Mouse (Mus musculus): ENCODE measurements at regions not wholly inside any gene's neighbourhood (a gene's known extent, or its start where the extent isn't known, plus 50 kb on each side); places are given as distances from the start of the nearest gene placed in this dataset.

GRCm38 (mm10) chr5:126108837-126109236 is 577.3 kb downstream of the Tmem132b start:
- no peaks in the 10 kb centered on the region for H3K27me3 ChIP-seq (replicated peaks)
- TF ChIP-seq POLR2AphosphoS2 (IDR thresholded peaks at IDR 0.05; ENCODE audit: low read depth, low read length) (no peak), TCF12 (IDR thresholded peaks at IDR 0.05; ENCODE audit: low read depth, low read length) (no peak), USF1 (IDR thresholded peaks at IDR 0.05; ENCODE audit: low read depth, low read length) (no peak), EP300 (IDR thresholded peaks at IDR 0.05; ENCODE audit: low read length) (no peak), MYC (IDR thresholded peaks at IDR 0.05; ENCODE audit: low read depth, low read length) (no peak), ZC3H11A (IDR thresholded peaks at IDR 0.05; ENCODE audit: low read depth, low read length) (no peak), JUND (conservative IDR thresholded peaks at IDR 0.05; ENCODE audit: low read depth, low read length) (no peak), SIN3A (IDR thresholded peaks at IDR 0.05; ENCODE audit: low read length) (no peak), MAX (IDR thresholded peaks at IDR 0.05; ENCODE audit: low read length) (no peak), PAX5 (IDR thresholded peaks at IDR 0.05; ENCODE audit: low read length) (no peak), CTCF (conservative IDR thresholded peaks at IDR 0.05 in 1 of 2, IDR thresholded peaks at IDR 0.05 in 1 of 2; ENCODE audit: low read depth in 2 of 2, low read length in 2 of 2) (no peak), CHD2 (IDR thresholded peaks at IDR 0.05; ENCODE audit: low read length) (no peak)

DNA sequence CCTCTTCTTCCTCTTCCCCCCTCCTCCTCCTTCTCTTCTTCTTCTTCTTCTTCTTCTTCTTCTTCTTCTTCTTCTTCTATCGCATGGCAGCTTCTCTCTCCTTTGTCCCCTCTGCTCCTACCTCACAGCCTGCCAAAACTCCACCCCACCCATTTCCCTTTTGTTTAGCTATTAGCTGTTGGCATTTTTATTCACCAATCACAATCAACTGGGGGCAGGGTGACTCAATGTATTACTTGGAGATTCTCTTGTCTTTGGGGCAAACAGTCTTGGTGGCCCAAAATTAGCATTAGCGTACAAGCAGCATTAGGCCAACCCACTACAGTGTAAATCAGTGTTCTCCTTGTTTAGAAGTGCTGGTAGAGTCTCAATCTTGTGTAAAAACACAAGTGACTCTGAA is 585.7 kb downstream of the Tmem132b start:
- Histone ChIP-seq H3K4me3 (replicated peaks in 1 of 3; ENCODE audit: low read depth in 2 of 3, low read length in 2 of 3, poor library complexity in 1 of 3) (no peak overlapping the region), H3K27me3 (replicated peaks) (no peaks in the 10 kb centered on the region), H3K4me2 (ENCODE audit: insufficient read depth, low read depth, poor library complexity, severe bottlenecking) (no peak overlapping the region), H3K27ac (ENCODE audit: insufficient read depth, low read depth) (no peak overlapping the region), H3K9me3 (replicated peaks; ENCODE audit: low read length) (peaks cover 71% of the 10 kb centered on the region), H3K4me1 (ENCODE audit: control insufficient read depth in 1 of 2, insufficient read depth in 2 of 2) (no peaks in the 10 kb centered on the region), H3K9ac (ENCODE audit: insufficient read depth, low read depth) (no peak overlapping the region), H3K79me2 (replicated peaks; ENCODE audit: control insufficient read depth, extremely low read depth, insufficient read depth, poor library complexity, severe bottlenecking) (no peaks in the 10 kb centered on the region), H3K36me3 (replicated peaks in 1 of 2; ENCODE audit: control insufficient read depth in 1 of 2, insufficient read depth in 1 of 2, low read length in 1 of 2) (no peaks in the 10 kb centered on the region)
- DNase-seq (ENCODE audit: extremely low read depth) = no peak
- dilution Hi-C loops (cut with MboI; ENCODE audit: extremely low pct_ligation_motif_present, extremely low pct_unique_long_range_greater_than_20kb, low sequenced_read_pairs) = no loop called here
- in situ Hi-C loops (cut with MboI; ENCODE audit: low pct_ligation_motif_present, low pct_unique_long_range_greater_than_20kb, low sequenced_read_pairs) = no loop called here
- no peak for TF ChIP-seq ZMIZ1 (IDR thresholded peaks at IDR 0.05; ENCODE audit: low read depth, low read length)
- no peak for TF ChIP-seq NRF1 (IDR thresholded peaks at IDR 0.05; ENCODE audit: low read depth, low read length)
- TF ChIP-seq CTCF (conservative IDR thresholded peaks at IDR 0.05 in 1 of 2, IDR thresholded peaks at IDR 0.05 in 1 of 2; ENCODE audit: low read depth in 2 of 2, low read length in 2 of 2) = no peak
- TF ChIP-seq PAX5 (IDR thresholded peaks at IDR 0.05; ENCODE audit: low read length) = no peak
- no peak for TF ChIP-seq UBTF (IDR thresholded peaks at IDR 0.05; ENCODE audit: low read depth, low read length)
- TF ChIP-seq RCOR1 (conservative IDR thresholded peaks at IDR 0.05; ENCODE audit: low read depth, low read length) = no peak
- TF ChIP-seq MAX (IDR thresholded peaks at IDR 0.05; ENCODE audit: low read length) = no peak
- no peak for TF ChIP-seq ELF1 (IDR thresholded peaks at IDR 0.05; ENCODE audit: low read depth, low read length)
- TF ChIP-seq CHD1 (IDR thresholded peaks at IDR 0.05; ENCODE audit: low read depth, low read length) = no peak
- no peak for TF ChIP-seq EP300 (IDR thresholded peaks at IDR 0.05; ENCODE audit: low read length)
- TF ChIP-seq SIN3A (IDR thresholded peaks at IDR 0.05; ENCODE audit: low read length) = no peak
- no peak for TF ChIP-seq POLR2A (IDR thresholded peaks at IDR 0.05; ENCODE audit: low read depth, low read length)
- TF ChIP-seq CHD2 (IDR thresholded peaks at IDR 0.05; ENCODE audit: low read length) = no peak
- no peak for TF ChIP-seq ZKSCAN1 (IDR thresholded peaks at IDR 0.05; ENCODE audit: borderline replicate concordance, low read depth, low read length)
- TF ChIP-seq E2F4 (IDR thresholded peaks at IDR 0.05; ENCODE audit: insufficient replicate concordance, low read depth, low read length) = no peak
- no peak for TF ChIP-seq USF2 (conservative IDR thresholded peaks at IDR 0.05; ENCODE audit: low read depth, low read length)

More at GRCm38 (mm10) chr5:126108837-126109236, 577.3 kb downstream of the Tmem132b start:
- Histone ChIP-seq H3K4me1 (ENCODE audit: control insufficient read depth in 1 of 2, insufficient read depth in 2 of 2) (no peaks in the 10 kb centered on the region), H3K27ac (ENCODE audit: insufficient read depth, low read depth) (no peak overlapping the region), H3K36me3 (replicated peaks in 1 of 2; ENCODE audit: control insufficient read depth in 1 of 2, insufficient read depth in 1 of 2, low read length in 1 of 2) (no peaks in the 10 kb centered on the region), H3K9ac (ENCODE audit: insufficient read depth, low read depth) (no peak overlapping the region), H3K4me3 (replicated peaks in 1 of 3; ENCODE audit: low read depth in 2 of 3, low read length in 2 of 3, poor library complexity in 1 of 3) (no peak overlapping the region), H3K9me3 (replicated peaks; ENCODE audit: low read length) (peaks cover 70% of the 10 kb centered on the region), H3K79me2 (replicated peaks; ENCODE audit: control insufficient read depth, extremely low read depth, insufficient read depth, poor library complexity, severe bottlenecking) (no peaks in the 10 kb centered on the region), H3K4me2 (ENCODE audit: insufficient read depth, low read depth, poor library complexity, severe bottlenecking) (no peak overlapping the region)
- dilution Hi-C loops (cut with MboI; ENCODE audit: extremely low pct_ligation_motif_present, extremely low pct_unique_long_range_greater_than_20kb, low sequenced_read_pairs) = no loop called here
- DNase-seq (ENCODE audit: extremely low read depth) = no peak
- in situ Hi-C loops (cut with MboI; ENCODE audit: low pct_ligation_motif_present, low pct_unique_long_range_greater_than_20kb, low sequenced_read_pairs) = no loop called here

Measured in CH12.LX (cell line).